Mouse (Mus musculus) E14TG2a.4 (cell line): ENCODE measurements around the gene Rab43.
A peak's percentile ranks its signal among the peaks of the same experiment; 100 is the strongest.

Experiments used
- H3K27me3 ChIP-seq: 2 replicates; pipeline ENCODE4 v1.6.1; 2014; ENCODE audit warnings: low read length, control low read depth; ENCODE audit not compliant: insufficient read depth
- H3K36me3 ChIP-seq: 2 replicates; pipeline ENCODE4 v1.6.1; 2014; ENCODE audit warnings: low read length, control low read depth; ENCODE audit not compliant: insufficient read depth
- H3K4me1 ChIP-seq: replicated peaks from 2 replicates; pipeline ENCODE4 v1.6.1; 2014; ENCODE audit warnings: low read depth, low read length, control low read depth
- H3K4me3 ChIP-seq: replicated peaks from 2 replicates; pipeline ENCODE4 v1.5.1; 2014; ENCODE audit warnings: mild to moderate bottlenecking, low read length
- H3K9me3 ChIP-seq: 2 replicates; pipeline ENCODE4 v1.6.1; 2014; ENCODE audit warnings: low read length, control low read depth
- CTCF ChIP-seq: conservative IDR thresholded peaks from 2 replicates; pipeline ENCODE4 v1.5.1; 2014; ENCODE audit warnings: low read length
- NANOG ChIP-seq: IDR thresholded peaks from 2 replicates; pipeline ENCODE4 v1.6.1; 2014; ENCODE audit warnings: borderline replicate concordance, low read length, mixed read lengths
- POU5F1 ChIP-seq: IDR thresholded peaks from 2 replicates; pipeline ENCODE4 v1.6.1; 2014; ENCODE audit warnings: low read length, borderline replicate concordance

The Rab43 gene

GRCm38 (mm10) chr6:87805448-87805847 lies 6.5 kb downstream of the Rab43 start:
- 0 out of 2 replicates have a peak, but pooled peaks cover 3% of the 10 kb centered on the region for H3K36me3 ChIP-seq
- peaks cover 6% of the 10 kb centered on the region for H3K4me1 ChIP-seq
- peaks cover 12% of the 10 kb centered on the region for H3K27me3 ChIP-seq
- TF ChIP-seq POU5F1 (no peak), CTCF (no peak), NANOG (no peak)
- H3K9me3 ChIP-seq: no peaks in the 10 kb centered on the region
- no peak overlapping the region for H3K4me3 ChIP-seq

GRCm38 (mm10) chr6:87804886-87805285 lies 7.1 kb downstream of the Rab43 start:
- no peak overlapping the region for H3K4me3 ChIP-seq
- 0 out of 2 replicates have a peak, but pooled peaks cover 3% of the 10 kb centered on the region for H3K36me3 ChIP-seq
- TF ChIP-seq NANOG (no peak), POU5F1 (no peak), CTCF (no peak)
- peaks cover 3% of the 10 kb centered on the region; the same call in 1 of the 2 replicates for H3K4me1 ChIP-seq
- H3K9me3 ChIP-seq: no peaks in the 10 kb centered on the region
- H3K27me3 ChIP-seq: peaks cover 7% of the 10 kb centered on the region

GRCm38 (mm10) chr6:87804036-87804435 lies 7.9 kb downstream of the Rab43 start:
- H3K4me3 ChIP-seq: no peak overlapping the region
- no peaks in the 10 kb centered on the region for H3K9me3 ChIP-seq
- peaks cover 3% of the 10 kb centered on the region; the same call in 1 of the 2 replicates for H3K4me1 ChIP-seq
- no peaks in the 10 kb centered on the region for H3K27me3 ChIP-seq
- 0 out of 2 replicates have a peak, but pooled peaks cover 3% of the 10 kb centered on the region for H3K36me3 ChIP-seq
- TF ChIP-seq NANOG (no peak), POU5F1 (no peak), CTCF (no peak)

- Histone ChIP-seq H3K4me3 (no peak overlapping the region), H3K9me3 (0 out of 2 replicates have a peak, but pooled peaks cover 2% of the 10 kb centered on the region), H3K27me3 (no peaks in the 10 kb centered on the region), H3K4me1 (peaks cover 8% of the 10 kb centered on the region), H3K36me3 (no peaks in the 10 kb centered on the region; the same call in 1 of the 2 replicates)
- TF ChIP-seq POU5F1 (no peak), NANOG (no peak), CTCF (no peak)
Observed at GRCm38 (mm10) chr6:87802462-87802861, 9.5 kb downstream of the Rab43 start.

GRCm38 (mm10) chr6:87799576-87799975 lies 12.4 kb downstream of the Rab43 start:
- Histone ChIP-seq H3K4me1 (peaks cover 34% of the 10 kb centered on the region), H3K36me3 (no peaks in the 10 kb centered on the region; the same call in 1 of the 2 replicates), H3K4me3 (no peak overlapping the region), H3K9me3 (0 out of 2 replicates have a peak, but pooled peaks cover 2% of the 10 kb centered on the region), H3K27me3 (no peaks in the 10 kb centered on the region)
- TF ChIP-seq NANOG (no peak), POU5F1 (no peak), CTCF (no peak)

GRCm38 (mm10) chr6:87797321-87797720 lies 14.6 kb downstream of the Rab43 start:
- TF ChIP-seq POU5F1 (no peak), NANOG (no peak), CTCF (no peak)
- Histone ChIP-seq H3K36me3 (peaks cover 1% of the 10 kb centered on the region; the same call in 1 of the 2 replicates), H3K9me3 (0 out of 2 replicates have a peak, but pooled peaks cover 2% of the 10 kb centered on the region), H3K27me3 (no peaks in the 10 kb centered on the region), H3K4me3 (no peak overlapping the region), H3K4me1 (peaks cover 52% of the 10 kb centered on the region)

- H3K36me3 ChIP-seq: peaks cover 8% of the 10 kb centered on the region
- 0 out of 2 replicates have a peak, but pooled peaks cover 2% of the 10 kb centered on the region for H3K9me3 ChIP-seq
- H3K4me1 ChIP-seq: peaks cover 54% of the 10 kb centered on the region
- TF ChIP-seq CTCF (no peak), POU5F1 (no peak), NANOG (no peak)
- no peak overlapping the region for H3K4me3 ChIP-seq
- H3K27me3 ChIP-seq: no peaks in the 10 kb centered on the region
Observed at GRCm38 (mm10) chr6:87796251-87796880, 15.6 kb downstream of the Rab43 start.

- Histone ChIP-seq H3K9me3 (0 out of 2 replicates have a peak, but pooled peaks cover 2% of the 10 kb centered on the region), H3K27me3 (no peaks in the 10 kb centered on the region), H3K36me3 (peaks cover 8% of the 10 kb centered on the region), H3K4me1 (peaks cover 62% of the 10 kb centered on the region), H3K4me3 (0 out of 2 replicates have a peak overlapping the region, but pooled peaks have one; percentile 1)
- TF ChIP-seq CTCF (no peak), NANOG (no peak; the same call in 1 of the 2 replicates), POU5F1 (no peak)
Observed at GRCm38 (mm10) chr6:87795385-87796150, 16.4 kb downstream of the Rab43 start.
